ENCODE assay signal across 8 mouse cellular contexts in the genomic region with DNA sequence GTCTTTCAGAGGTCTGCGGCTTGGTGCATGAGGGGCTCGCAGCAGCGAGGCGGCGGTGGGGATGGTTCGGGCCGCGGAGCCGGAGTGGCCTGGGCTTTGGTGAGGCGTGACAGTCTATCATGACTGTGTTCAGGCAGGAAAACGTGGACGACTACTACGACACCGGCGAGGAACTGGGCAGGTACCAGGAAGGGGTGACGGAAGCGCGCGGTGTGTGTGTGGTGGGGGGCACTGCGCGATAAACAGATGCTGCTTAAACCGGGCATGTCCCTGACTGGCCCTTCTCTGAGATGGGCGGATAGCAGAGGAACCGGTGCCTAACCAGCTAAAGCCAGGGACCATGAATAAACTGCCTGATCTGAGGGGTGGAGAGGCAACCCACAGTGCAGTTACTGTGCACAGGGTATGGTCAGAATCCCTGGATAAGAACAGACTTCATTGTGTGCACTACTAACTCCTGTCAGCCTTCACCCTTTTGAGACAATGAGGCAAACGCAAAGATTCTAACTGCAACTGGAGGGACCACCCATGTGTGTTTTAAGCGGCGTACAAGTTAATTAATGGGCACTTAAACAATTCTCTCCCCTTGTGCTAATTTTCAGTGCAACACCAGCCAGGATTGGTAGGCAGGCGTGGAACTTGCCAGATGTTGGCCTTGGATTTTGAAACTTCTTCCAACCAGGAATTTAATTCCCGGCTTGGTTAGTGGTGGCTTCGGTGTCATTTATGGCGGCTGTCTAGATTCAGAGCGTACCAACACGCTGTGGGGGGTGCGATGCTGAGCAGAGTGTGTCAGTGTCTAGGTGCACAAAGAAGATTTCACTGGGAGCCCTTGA. TPM values are rescaled to one million over a fixed set of nuclear protein-coding genes. Genes with fewer than 3 reads are reported as not detected.
DNase-seq lines count a peak whose midpoint lies in the region; ATAC-seq lines count a peak whose summit lies in the region.

No protein-coding gene starts in this region.

- no peaks in the 10 kb centered on the region for H3K9me3 ChIP-seq in intestine, embryonic 16.5 days (ENCODE audit: control insufficient read depth, low read length)
- no peaks in the 10 kb centered on the region for H3K9me3 ChIP-seq in liver, embryonic 13.5 days (replicated peaks)

- 0 out of 2 replicates have a peak, but pooled peaks cover 3% of the 10 kb centered on the region for H3K27me3 ChIP-seq in intestine, embryonic 16.5 days (replicated peaks; ENCODE audit: control insufficient read depth, insufficient read depth, low read length)
- H3K27me3 ChIP-seq in liver, embryonic 13.5 days: no peaks in the 10 kb centered on the region

- WGBS in intestine, embryonic 16.5 days: 9% methylated on average over 34 of the region's 34 CpGs
- 16% methylated on average over 34 of the region's 34 CpGs for WGBS in liver, embryonic 13.5 days (ENCODE audit: insufficient replicate concordance)

- peak overlapping the region; percentile 83 for H3K9ac ChIP-seq in intestine, embryonic 16.5 days (ENCODE audit: low read depth, low read length)
- H3K9ac ChIP-seq in liver, embryonic 13.5 days: peak overlapping the region; percentile 79

- no peaks in the 10 kb centered on the region for H3K36me3 ChIP-seq in intestine, embryonic 16.5 days (ENCODE audit: control insufficient read depth, insufficient read depth, low read length)
- H3K36me3 ChIP-seq in liver, embryonic 13.5 days: peaks cover 3% of the 10 kb centered on the region; the same call in 1 of the 2 replicates

- H3K4me3 ChIP-seq in intestine, embryonic 16.5 days (ENCODE audit: low read length): peak overlapping the region; percentile 76
- H3K4me3 ChIP-seq in liver, embryonic 13.5 days (replicated peaks): peak overlapping the region; percentile 74

- peak overlapping the region; percentile 94 for H3K4me2 ChIP-seq in intestine, embryonic 16.5 days (ENCODE audit: low read depth, low read length)
- peak overlapping the region; percentile 94 for H3K4me2 ChIP-seq in liver, embryonic 13.5 days

- H3K4me1 ChIP-seq in intestine, embryonic 16.5 days (ENCODE audit: control insufficient read depth, insufficient read depth, low read length): peaks cover 7% of the 10 kb centered on the region
- H3K4me1 ChIP-seq in liver, embryonic 13.5 days (replicated peaks): peaks cover 31% of the 10 kb centered on the region

- H3K27ac ChIP-seq in intestine, embryonic 16.5 days (ENCODE audit: low read length): peak overlapping the region; percentile 72
- peak overlapping the region; percentile 67; the same call in 1 of the 2 replicates for H3K27ac ChIP-seq in liver, embryonic 13.5 days

- ATAC-seq in intestine, embryonic 16.5 days: peak; percentile 64
- peak; percentile 56 for ATAC-seq in liver, embryonic 13.5 days (ENCODE audit: low read depth)

- peak; percentile 55 to 66 for DNase-seq in lung, adult 18-20 months
- DNase-seq in lung, postnatal 25 days (ENCODE audit: low spot score): no peak
- peak; percentile 22 for DNase-seq in cerebellum, adult 9-11 months
- peak; percentile 38 to 41 for DNase-seq in frontal cortex, postnatal 36 days (ENCODE audit: low spot score in 2 of 2)
- DNase-seq in liver, embryonic 13.5 days: peak; percentile 20
- DNase-seq in naive thymus-derived CD4-positive, alpha-beta T cell, adult 2 months (ENCODE audit: low read depth): peak; percentile 59
- peak; percentile 69 for DNase-seq in thymus, postnatal 4 days

RNA-seq across cellular contexts. Expression of a gene that starts 0.9 kb away (rescaled TPM):
- polyA plus RNA-seq in intestine, embryonic 16.5 days (2015; fragmentation: Nextera tagmentation; extraction: Ambion mirVana): 6.3 and 6.5 TPM in 2 replicates
- polyA plus RNA-seq in liver, embryonic 13.5 days (2015; fragmentation: Nextera tagmentation; extraction: Ambion mirVana): 5.0 and 7.6 TPM in 2 replicates
